Mouse (Mus musculus) liver, embryonic 14.5 days (tissue): ENCODE data around the gene Gm20683.

ENCODE experiments used
- CTCF ChIP-seq: IDR thresholded peaks from 2 replicates; pipeline ENCODE4 v1.5.1; 2016; ENCODE audit warnings: antibody characterized with exemption, low read depth, control low read depth
- EP300 ChIP-seq: IDR thresholded peaks from 2 replicates; pipeline ENCODE4 v1.6.1; 2016; ENCODE audit warnings: antibody characterized with exemption, low read depth

- no peak for TF ChIP-seq CTCF
- TF ChIP-seq EP300, result no peak
These were observed 32.7 kb upstream of the Gm20683 start for GRCm38 (mm10) chr17:25874148-25874720.
